Mouse (Mus musculus): Measurements from ENCODE around the gene Decr2.

DNA sequence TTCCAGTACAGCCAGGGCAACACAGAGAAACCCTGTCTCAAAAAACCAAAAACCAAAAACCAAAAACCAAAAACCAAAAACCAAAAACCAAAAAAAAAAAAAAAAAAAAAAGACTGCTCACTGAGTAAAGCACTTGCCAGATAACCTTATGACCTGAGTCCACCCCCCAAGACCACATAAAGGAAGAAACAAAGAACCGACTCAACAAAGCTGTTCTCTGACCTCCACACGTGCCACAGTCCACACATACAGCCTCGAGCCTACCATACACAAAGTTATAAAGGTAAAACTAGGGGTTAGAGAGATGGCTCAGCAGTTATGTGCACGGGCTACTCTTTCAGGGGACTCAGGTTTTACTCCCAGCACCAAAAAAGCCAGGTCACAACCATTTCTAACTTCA, 37.4 kb downstream of the Decr2 start:
- no peak for TF ChIP-seq HCFC1 (IDR thresholded peaks at IDR 0.05; ENCODE audit: borderline replicate concordance, insufficient read depth, low read length)
- no peak for TF ChIP-seq CHD2 (IDR thresholded peaks at IDR 0.05; ENCODE audit: low read depth, low read length)
- TF ChIP-seq MAFK (IDR thresholded peaks at IDR 0.05; ENCODE audit: insufficient read depth, low read depth, low read length): no peak
- no peak for TF ChIP-seq ZNF384 (IDR thresholded peaks at IDR 0.05; ENCODE audit: low read depth, low read length)
- TF ChIP-seq ZC3H11A (IDR thresholded peaks at IDR 0.05; ENCODE audit: borderline replicate concordance, low read depth, low read length): no peak

Measured in ES-E14 (cell line).